Mouse (Mus musculus): ENCODE data around the gene Asb13. TPM values are rescaled to one million over a fixed set of nuclear protein-coding genes. Genes with fewer than 3 reads are reported as not detected.

Gene Asb13
- total and polyA plus RNA-seq, 3 experiments: 2.6 to 6.0 TPM; not detected in 1

- peak; percentile 49 for DNase-seq (ENCODE audit: low read depth, low spot score)
- H3K36me3 ChIP-seq (ENCODE audit: control insufficient read depth in 1 of 2, insufficient read depth in 2 of 2, low read length in 2 of 2): peaks cover 2 to 58% of the 10 kb centered on the region in 2 experiments
- no peak overlapping the region for H3K27ac ChIP-seq (ENCODE audit: control insufficient read depth, low read depth, low read length)
- H3K9ac ChIP-seq (ENCODE audit: control insufficient read depth, low read depth, low read length, poor library complexity, severe bottlenecking): no peak overlapping the region
- H3K79me2 ChIP-seq (ENCODE audit: control insufficient read depth, insufficient read depth, low read length, poor library complexity): no peaks in the 10 kb centered on the region
- TF ChIP-seq CHD1 (IDR thresholded peaks at IDR 0.05; ENCODE audit: low read depth, low read length): no peak
- no peak for TF ChIP-seq USF1 (IDR thresholded peaks at IDR 0.05; ENCODE audit: low read depth, low read length)
- TF ChIP-seq TCF12 (IDR thresholded peaks at IDR 0.05; ENCODE audit: low read depth, low read length): peak; percentile 37; the same call in 1 of the 2 replicates
- no peak for TF ChIP-seq TAL1 (IDR thresholded peaks at IDR 0.05; ENCODE audit: low read length)
- TF ChIP-seq RCOR1 (IDR thresholded peaks at IDR 0.05; ENCODE audit: low read depth, low read length): peak; percentile 34; the same call in 1 of the 2 replicates
- TF ChIP-seq MAZ (IDR thresholded peaks at IDR 0.05; ENCODE audit: low read depth, low read length): peak; percentile 32; the same call in 1 of the 2 replicates
- peak; percentile 64 for TF ChIP-seq GATA1 (IDR thresholded peaks at IDR 0.05; ENCODE audit: low read depth, low read length)
- TF ChIP-seq EP300 (IDR thresholded peaks at IDR 0.05; ENCODE audit: low read depth in 1 of 2, low read length in 2 of 2): peak; percentile 63 to 65
- H3K4me3 ChIP-seq (ENCODE audit: control insufficient read depth in 1 of 2, insufficient read depth in 1 of 2, low read depth in 2 of 2, low read length in 2 of 2): no peak overlapping the region
- H3K27me3 ChIP-seq (ENCODE audit: control insufficient read depth in 1 of 2, insufficient read depth in 2 of 2, low read length in 2 of 2): no peaks in the 10 kb centered on the region
- H3K4me1 ChIP-seq (ENCODE audit: control insufficient read depth in 1 of 2, insufficient read depth in 2 of 2, low read length in 2 of 2): no peaks in the 10 kb centered on the region
- H3K9me3 ChIP-seq (replicated peaks; ENCODE audit: insufficient read depth, low read length): no peaks in the 10 kb centered on the region
These were observed 37.6 kb upstream of the Asb13 start for GRCm38 (mm10) chr13:3596232-3596631.

- peaks cover 0 to 5% of the 10 kb centered on the region in 2 experiments; a peak in 2 of 4 replicates for H3K4me1 ChIP-seq (ENCODE audit: control insufficient read depth in 1 of 2, insufficient read depth in 2 of 2, low read length in 2 of 2)
- no peak overlapping the region for H3K27ac ChIP-seq (ENCODE audit: control insufficient read depth, low read depth, low read length)
- peaks cover 35% of the 10 kb centered on the region for H3K79me2 ChIP-seq (ENCODE audit: control insufficient read depth, insufficient read depth, low read length, poor library complexity)
- no peaks in the 10 kb centered on the region for H3K9me3 ChIP-seq (replicated peaks; ENCODE audit: insufficient read depth, low read length)
- no peak for DNase-seq (ENCODE audit: low read depth, low spot score)
- H3K9ac ChIP-seq (ENCODE audit: control insufficient read depth, low read depth, low read length, poor library complexity, severe bottlenecking): peak overlapping the region; percentile 94
- TF ChIP-seq HCFC1 (IDR thresholded peaks at IDR 0.05; ENCODE audit: low read depth, low read length) (no peak), ZC3H11A (IDR thresholded peaks at IDR 0.05; ENCODE audit: low read depth, low read length) (no peak), TAL1 (IDR thresholded peaks at IDR 0.05; ENCODE audit: low read length) (no peak), ELF1 (IDR thresholded peaks at IDR 0.05; ENCODE audit: low read depth, low read length) (no peak), KAT2A (conservative IDR thresholded peaks at IDR 0.05; ENCODE audit: low read depth, low read length) (no peak), NRF1 (IDR thresholded peaks at IDR 0.05; ENCODE audit: insufficient read depth, low read depth, low read length, poor library complexity, severe bottlenecking) (no peak), BHLHE40 (IDR thresholded peaks at IDR 0.05; ENCODE audit: borderline replicate concordance, low read depth, low read length) (no peak), RAD21 (IDR thresholded peaks at IDR 0.05; ENCODE audit: low read depth, low read length) (no peak), EP300 (IDR thresholded peaks at IDR 0.05; ENCODE audit: low read depth in 1 of 2, low read length in 2 of 2) (no peak), GATA1 (IDR thresholded peaks at IDR 0.05; ENCODE audit: low read depth, low read length) (no peak), GABPA (IDR thresholded peaks at IDR 0.05; ENCODE audit: low read depth, low read length) (no peak), MAZ (IDR thresholded peaks at IDR 0.05; ENCODE audit: low read depth, low read length) (no peak), SIN3A (IDR thresholded peaks at IDR 0.05; ENCODE audit: low read length) (no peak), POLR2A (IDR thresholded peaks at IDR 0.05; ENCODE audit: control insufficient read depth in 1 of 2, insufficient read depth in 1 of 2, low read depth in 1 of 2, low read length in 2 of 2, poor library complexity in 1 of 2) (no peak), ETS1 (IDR thresholded peaks at IDR 0.05; ENCODE audit: low read depth, low read length) (no peak), NELFE (IDR thresholded peaks at IDR 0.05; ENCODE audit: low read depth, low read length) (no peak), MYC (IDR thresholded peaks at IDR 0.05; ENCODE audit: low read depth, low read length) (no peak)
- no peaks in the 10 kb centered on the region for H3K27me3 ChIP-seq (ENCODE audit: control insufficient read depth in 1 of 2, insufficient read depth in 2 of 2, low read length in 2 of 2)
- peaks cover 8 to 24% of the 10 kb centered on the region in 2 experiments for H3K36me3 ChIP-seq (ENCODE audit: control insufficient read depth in 1 of 2, insufficient read depth in 2 of 2, low read length in 2 of 2)
- peak overlapping the region; percentile 78 to 83 for H3K4me3 ChIP-seq (ENCODE audit: control insufficient read depth in 1 of 2, insufficient read depth in 1 of 2, low read depth in 2 of 2, low read length in 2 of 2)
These were observed 24.1 kb upstream of the Asb13 start for GRCm38 (mm10) chr13:3609780-3610117.

All from MEL (cell line).